Mouse (Mus musculus) ovary, adult 2 months (tissue): ENCODE measurements around the gene Psg27. TPM values are rescaled to one million over a fixed set of nuclear protein-coding genes. Genes with fewer than 3 reads are reported as not detected.

Experiments used
- polyA plus RNA-seq: library from polyadenylated mRNA; depleted of rRNA; stranded (reverse); fragments of >200 nt; gene quantifications from 2 replicates; pipeline ENCODE4 v1.2.3, GENCODE M21; 2012; rRNA removed

Gene Psg27
- not detected in 2 replicates for polyA plus RNA-seq

GRCm38 (mm10) chr7:18567205-18567604, at the start of gene Psg27:
Gene Psg27 (minus strand): TSS chr7:18567305.

GRCm38 (mm10) chr7:18616401-18616800, 49.3 kb upstream of the Psg27 start, which contains the start of gene Psg23:
Gene Psg23 (minus strand): TSS chr7:18616501.

GRCm38 (mm10) chr7:18532169-18532568, 34.9 kb downstream of the Psg27 start, which contains the start of gene Psg25:
Gene Psg25 (minus strand): TSS chr7:18532269.

Other genes starting within 250 kb of the Psg27 start
- gene Psg18, start 212.3 kb downstream of the Psg27 start, polyA plus RNA-seq = not detected in 2 replicates
- gene Psg28, start 135.3 kb downstream of the Psg27 start, polyA plus RNA-seq = not detected in 2 replicates
- gene Psg26, start 83.1 kb downstream of the Psg27 start, polyA plus RNA-seq = not detected in 2 replicates
- gene Psg25, start 35.0 kb downstream of the Psg27 start, polyA plus RNA-seq = not detected in 2 replicates
- not detected in 2 replicates for gene Psg23, start 49.2 kb upstream of the Psg27 start, polyA plus RNA-seq
- gene Psg21, start 89.4 kb upstream of the Psg27 start, polyA plus RNA-seq = not detected in 2 replicates
- gene Psg20, start 118.9 kb upstream of the Psg27 start, polyA plus RNA-seq = 0.18 and 0.20 TPM in 2 replicates
- gene Psg22, start 150.8 kb upstream of the Psg27 start, polyA plus RNA-seq = not detected in 2 replicates
- not detected in 2 replicates for gene Psg19, start 231.2 kb upstream of the Psg27 start, polyA plus RNA-seq